Mouse (Mus musculus) heart, postnatal 25 days (tissue): ENCODE data around the gene Adgrd1. TPM values are rescaled to one million over a fixed set of nuclear protein-coding genes. Genes with fewer than 3 reads are reported as not detected.

Experiments used
- DNase-seq: peaks from one replicate; pipeline ENCODE4 v3.0.0; 2022; ENCODE audit warnings: low spot score
- intact Hi-C: fragments of 180-260 bp; cut with DNase I; formaldehyde crosslinking; loops from one replicate; pipeline ENCODE4 v1.15.1; 2025
- total RNA-seq, 2 experiments: library from RNA; stranded (reverse); gene quantifications; 2 replicates each; pipeline ENCODE4 v1.2.3; 2021

Gene Adgrd1
- 1 to 10 TPM; 5.4 to 5.5 TPM for total RNA-seq

GRCm38 (mm10) chr5:129096511-129096910, at the start of gene Adgrd1:
Gene Adgrd1 (plus strand): TSS chr5:129096750.
- intact Hi-C loops, result no loop called here
- peak; percentile 67 for DNase-seq

GRCm38 (mm10) chr5:129049372-129049771, 47.2 kb upstream of the Adgrd1 start:
- intact Hi-C loops, result no loop called here
- DNase-seq, result no peak

- DNase-seq, result no peak
- intact Hi-C loops, result no loop called here
These were observed 44.6 kb upstream of the Adgrd1 start for GRCm38 (mm10) chr5:129051910-129052309.

GRCm38 (mm10) chr5:129052636-129053355, 43.8 kb upstream of the Adgrd1 start:
- intact Hi-C loops, result no loop called here
- DNase-seq, result no peak

GRCm38 (mm10) chr5:129054675-129055284, 41.8 kb upstream of the Adgrd1 start:
- intact Hi-C loops, result no loop called here
- no peak for DNase-seq

- DNase-seq, result no peak
- intact Hi-C loops, result no loop called here
These were observed 37.4 kb upstream of the Adgrd1 start for GRCm38 (mm10) chr5:129059116-129059515.

- peak; percentile 14 for DNase-seq
- intact Hi-C loops, result loop anchor here (5.0 to 10.0 kb wide), 2 partner anchors 116 to 333 kb away; no protein-coding TSS in a partner anchor
These were observed 35.0 kb upstream of the Adgrd1 start for GRCm38 (mm10) chr5:129061579-129061978.

- DNase-seq, result peak; percentile 45
- intact Hi-C loops, result loop anchor here (2.0 to 10.0 kb wide), 3 partner anchors 114 to 532 kb away; no protein-coding TSS in a partner anchor
These were observed 33.3 kb upstream of the Adgrd1 start for GRCm38 (mm10) chr5:129063037-129063791.

GRCm38 (mm10) chr5:129063792-129064087, 32.8 kb upstream of the Adgrd1 start:
- intact Hi-C loops, result loop anchor here (2.0 to 10.0 kb wide), 3 partner anchors 114 to 531 kb away; no protein-coding TSS in a partner anchor
- DNase-seq, result no peak

- no peak for DNase-seq
- intact Hi-C loops, result loop anchor here (5.0 to 10.0 kb wide), 2 partner anchors 113 to 331 kb away; no protein-coding TSS in a partner anchor
These were observed 32.4 kb upstream of the Adgrd1 start for GRCm38 (mm10) chr5:129064186-129064585.

- intact Hi-C loops, result loop anchor here (10.0 kb wide), 1 partner anchor 330 kb away; no protein-coding TSS in a partner anchor
- DNase-seq, result no peak
These were observed 31.2 kb upstream of the Adgrd1 start for GRCm38 (mm10) chr5:129065301-129065700.

GRCm38 (mm10) chr5:129065946-129066345, 30.6 kb upstream of the Adgrd1 start:
- intact Hi-C loops, result loop anchor here (10.0 kb wide), 1 partner anchor 329 kb away; no protein-coding TSS in a partner anchor
- peak; percentile 79 for DNase-seq

GRCm38 (mm10) chr5:129066541-129067230, 29.9 kb upstream of the Adgrd1 start:
- intact Hi-C loops, result loop anchor here (10.0 kb wide), 1 partner anchor 328 kb away; no protein-coding TSS in a partner anchor
- peak; percentile 58 for DNase-seq

GRCm38 (mm10) chr5:129067231-129067834, 29.2 kb upstream of the Adgrd1 start:
- DNase-seq, result no peak
- intact Hi-C loops, result loop anchor here (10.0 kb wide), 1 partner anchor 327 kb away; no protein-coding TSS in a partner anchor

- intact Hi-C loops, result no loop called here
- no peak for DNase-seq
These were observed 24.7 kb upstream of the Adgrd1 start for GRCm38 (mm10) chr5:129071761-129072280.

GRCm38 (mm10) chr5:129073404-129073803, 23.1 kb upstream of the Adgrd1 start:
- no peak for DNase-seq
- intact Hi-C loops, result no loop called here

GRCm38 (mm10) chr5:129076098-129076497, 20.5 kb upstream of the Adgrd1 start:
- DNase-seq, result no peak
- intact Hi-C loops, result no loop called here

- no peak for DNase-seq
- intact Hi-C loops, result no loop called here
These were observed 19.3 kb upstream of the Adgrd1 start for GRCm38 (mm10) chr5:129077240-129077639.

- DNase-seq, result no peak
- intact Hi-C loops, result no loop called here
These were observed 15.0 kb upstream of the Adgrd1 start for GRCm38 (mm10) chr5:129081521-129081920.
